Mouse (Mus musculus) midbrain, postnatal 0 days (tissue): Measurements from ENCODE around the gene Grin2c. TPM values are rescaled to one million over a fixed set of nuclear protein-coding genes. Genes with fewer than 3 reads are reported as not detected.

Experiments used
- ATAC-seq: fragments of 200-750 bp; cut with Nextera tagmentation; 2 replicates; pipeline ENCODE4 v1.8.0; 2017; ENCODE audit warnings: moderate number of reproducible peaks, mild to moderate bottlenecking, moderate TSS enrichment, moderate library complexity; ENCODE audit not compliant: low FRiP score
- DNase-seq: peaks from one replicate; pipeline ENCODE4 v3.0.0-alpha.2; 2015; ENCODE audit warnings: low spot score
- H3K27ac ChIP-seq: fragments of 300-500 bp; sonication (generic); 2 replicates; pipeline ENCODE4 v1.5.1; 2014; ENCODE audit warnings: low read depth, mild to moderate bottlenecking, low read length, mixed read lengths
- H3K27me3 ChIP-seq: fragments of 300-500 bp; sonication (generic); 2 replicates; pipeline ENCODE4 v1.6.1; 2014; ENCODE audit warnings: low read length, control low read depth, mixed read lengths; ENCODE audit not compliant: insufficient read depth
- H3K36me3 ChIP-seq: fragments of 300-500 bp; sonication (generic); 2 replicates; pipeline ENCODE4 v1.6.1; 2014; ENCODE audit warnings: low read length, control low read depth, mixed read lengths; ENCODE audit not compliant: insufficient read depth
- H3K4me1 ChIP-seq: fragments of 300-500 bp; sonication (generic); 2 replicates; pipeline ENCODE4 v1.6.1; 2014; ENCODE audit warnings: mild to moderate bottlenecking, control low read depth, antibody characterized with exemption, low read length, mixed read lengths; ENCODE audit not compliant: insufficient read depth
- H3K4me2 ChIP-seq: fragments of 300-500 bp; sonication (generic); 2 replicates; pipeline ENCODE4 v1.6.1; 2014; ENCODE audit warnings: low read depth, mild to moderate bottlenecking, low read length, mixed read lengths; ENCODE audit not compliant: poor library complexity, severe bottlenecking
- H3K4me3 ChIP-seq: fragments of 300-500 bp; sonication (generic); 2 replicates; pipeline ENCODE4 v1.5.1; 2014; ENCODE audit warnings: low read depth, mild to moderate bottlenecking, low read length, moderate library complexity
- H3K9ac ChIP-seq: fragments of 300-500 bp; sonication (generic); replicated peaks from 2 replicates; pipeline ENCODE4 v1.6.1; 2014; ENCODE audit warnings: mild to moderate bottlenecking, low read length, moderate library complexity, mixed read lengths; ENCODE audit not compliant: poor library complexity, severe bottlenecking
- H3K9me3 ChIP-seq: fragments of 300-500 bp; sonication (generic); 2 replicates; pipeline ENCODE4 v1.6.1; 2016; ENCODE audit warnings: low read length, control low read depth
- CTCF ChIP-seq: IDR thresholded peaks from 2 replicates; pipeline ENCODE4 v1.5.1; 2016; ENCODE audit warnings: antibody characterized with exemption, mild to moderate bottlenecking
- WGBS: fragments of 180-500 bp; shearing (Covaris S2); extraction: QIAGEN DNeasy Blood & Tissue Kit; methylation state at CpG from one replicate; pipeline ENCODE4 v1.1.7; 2014; 5-methylcytosine and 5-hydroxymethylcytosine counted together
- microRNA-seq: library from miRNA; unstranded; fragments of <30 nt; microRNA quantifications from one replicate; pipeline ENCODE4, GENCODE M21; 2016; ENCODE audit warnings: borderline number of aligned reads
- polyA plus RNA-seq: library from polyadenylated mRNA; unstranded; fragments of >200 nt; fragmentation: Nextera tagmentation; extraction: Ambion mirVana; gene quantifications from 2 replicates; pipeline ENCODE4 v1.2.1, GENCODE M21; 2015
- total RNA-seq: library from RNA; depleted of rRNA; stranded (reverse); fragments of >200 nt; gene quantifications from 2 replicates; pipeline ENCODE4 v1.2.3, GENCODE M21; 2014; rRNA removed

The Grin2c gene
- total and polyA plus RNA-seq, 2 experiments from 2014 or later = 0.59 to 4.1 TPM

DNA sequence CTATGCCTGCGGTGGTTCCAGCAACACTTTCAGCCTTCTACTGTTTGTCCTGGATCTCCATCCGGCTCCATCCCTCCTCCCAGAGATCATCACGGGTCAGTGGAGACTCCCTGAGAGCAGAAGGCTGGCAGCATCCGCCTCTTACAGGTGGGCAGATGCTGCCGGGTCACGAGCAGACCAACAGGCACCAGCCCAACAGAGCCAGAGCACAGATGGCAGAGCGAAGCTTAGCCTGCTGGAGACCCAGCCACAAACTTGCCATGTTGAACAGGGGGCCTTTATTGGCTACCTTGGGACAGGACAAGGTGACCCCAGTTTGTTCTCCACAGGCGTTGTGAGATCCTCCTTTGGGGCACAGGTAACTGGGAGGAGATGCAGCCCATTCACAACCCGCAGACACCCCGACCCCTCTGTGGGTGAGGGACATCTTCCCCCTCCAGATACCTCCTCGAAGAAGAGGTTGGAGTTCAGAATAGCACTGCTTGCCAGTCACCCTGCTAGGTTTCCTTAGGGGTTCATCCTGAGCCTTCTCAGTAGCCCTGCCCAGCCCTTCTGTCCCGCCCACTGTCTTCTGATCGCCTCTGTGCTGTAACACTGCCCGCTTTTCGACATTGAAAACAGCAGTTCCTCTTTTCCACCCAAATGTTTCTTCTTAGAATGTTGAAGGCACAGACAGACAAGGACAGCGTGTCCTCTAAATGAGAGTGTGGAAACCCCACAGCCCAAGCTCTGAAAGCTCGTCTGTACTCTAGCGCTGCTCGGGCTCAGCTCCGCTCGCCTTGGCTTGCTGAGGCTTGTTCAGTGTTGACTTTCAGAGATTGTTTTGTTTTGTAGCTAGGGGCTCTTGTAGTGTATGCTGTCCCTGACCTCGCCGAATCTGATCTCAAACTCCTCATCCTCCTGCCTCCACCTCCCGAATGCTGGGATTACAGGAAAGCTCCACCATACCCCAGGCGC lies 58.0 kb downstream of the Grin2c start:
- WGBS = 81% methylated on average over 25 of the region's 25 CpGs
- no peaks in the 10 kb centered on the region for H3K4me1 ChIP-seq
- no peaks in the 10 kb centered on the region for H3K27me3 ChIP-seq
- no peak overlapping the region for H3K4me2 ChIP-seq
- H3K4me3 ChIP-seq = no peak overlapping the region
- ATAC-seq (no peak), DNase-seq (peak; percentile 59)
- no peak for TF ChIP-seq CTCF
- H3K9ac ChIP-seq = 0 out of 2 replicates have a peak overlapping the region, but pooled peaks have one; percentile 13
- no peak overlapping the region for H3K27ac ChIP-seq
- peaks cover 34% of the 10 kb centered on the region for H3K36me3 ChIP-seq
- no peaks in the 10 kb centered on the region for H3K9me3 ChIP-seq

DNA sequence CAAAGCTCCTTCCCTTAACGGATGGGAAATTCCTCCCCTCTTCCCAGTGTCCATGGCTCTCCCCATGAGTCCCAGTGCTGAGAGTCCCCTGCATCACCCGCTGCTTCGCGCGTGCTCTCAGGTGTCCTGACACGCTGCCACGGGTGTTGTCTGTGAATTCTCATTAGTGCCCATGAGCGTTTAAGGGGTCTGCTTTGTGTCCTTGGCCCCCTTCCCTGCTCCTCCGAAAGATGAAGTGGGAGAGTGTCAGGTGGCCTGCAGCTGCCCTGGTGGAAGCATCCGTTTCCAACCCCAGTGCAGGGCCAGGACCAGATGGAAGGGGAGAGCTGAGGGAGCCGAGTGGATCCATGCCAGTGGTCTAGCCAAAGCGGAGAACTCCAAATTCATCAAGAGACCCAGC lies 58.9 kb downstream of the Grin2c start:
- ATAC-seq = no peak

DNA sequence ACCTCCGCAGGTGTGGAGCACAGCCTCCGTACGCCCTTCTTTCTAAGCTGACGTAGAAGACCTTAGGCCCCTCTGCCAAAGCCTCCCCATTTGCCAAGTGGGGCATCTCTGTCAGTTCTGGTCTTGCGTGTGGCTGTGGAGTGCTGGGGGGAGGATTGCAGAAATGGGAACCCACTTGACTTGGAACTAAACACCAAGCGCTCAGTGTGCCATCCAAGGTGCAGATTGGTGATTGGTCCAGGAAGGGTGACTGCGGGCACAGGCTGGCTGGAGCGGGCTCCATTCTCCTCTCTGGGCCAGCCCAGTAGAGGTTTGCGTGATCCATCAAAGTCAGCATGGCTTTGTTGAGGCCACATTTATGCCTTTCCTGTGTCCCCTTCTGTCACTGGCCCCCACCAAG lies 64.3 kb downstream of the Grin2c start:
- Histone ChIP-seq H3K27ac (no peak overlapping the region), H3K9ac (no peak overlapping the region), H3K4me2 (no peak overlapping the region), H3K4me3 (no peak overlapping the region), H3K9me3 (no peaks in the 10 kb centered on the region), H3K36me3 (peaks cover 41% of the 10 kb centered on the region), H3K4me1 (no peaks in the 10 kb centered on the region), H3K27me3 (no peaks in the 10 kb centered on the region)
- TF ChIP-seq CTCF = no peak
- 96% methylated on average over 9 of the region's 9 CpGs for WGBS
- no peak for DNase-seq
- ATAC-seq = no peak

More for the DNA sequence above, 58.9 kb downstream of the Grin2c start:
- Histone ChIP-seq H3K4me3 (no peak overlapping the region), H3K27me3 (no peaks in the 10 kb centered on the region), H3K9ac (no peak overlapping the region), H3K27ac (no peak overlapping the region), H3K36me3 (peaks cover 34% of the 10 kb centered on the region), H3K9me3 (no peaks in the 10 kb centered on the region), H3K4me1 (no peaks in the 10 kb centered on the region), H3K4me2 (no peak overlapping the region)
- peak; percentile 64 for DNase-seq
- TF ChIP-seq CTCF = no peak
- WGBS = 82% methylated on average over 12 of the region's 12 CpGs

DNA sequence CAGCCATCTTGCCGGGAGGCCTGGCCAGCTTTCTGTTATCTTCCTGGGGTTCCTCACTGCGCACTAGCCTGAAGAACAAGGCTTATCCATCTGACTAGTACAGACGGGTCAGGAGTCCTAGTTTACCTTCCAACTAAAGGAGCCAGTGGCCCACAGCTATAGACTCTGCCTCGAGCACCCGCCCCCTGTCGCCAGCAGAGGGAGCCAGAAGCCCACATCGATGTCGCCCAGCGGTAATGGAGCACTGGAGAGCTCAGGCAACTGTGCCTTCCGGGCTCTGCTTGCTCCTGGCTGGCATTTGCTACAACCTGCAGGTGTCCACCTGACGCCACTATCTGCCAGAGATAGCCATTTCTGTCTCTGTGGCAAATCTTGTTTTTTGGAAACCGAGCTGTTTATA lies 64.7 kb downstream of the Grin2c start:
- 10% methylated on average over 12 of the region's 12 CpGs for WGBS
- H3K4me3 ChIP-seq = no peak overlapping the region
- peaks cover 43% of the 10 kb centered on the region for H3K36me3 ChIP-seq
- ATAC-seq (peak; percentile 80), DNase-seq (peak; percentile 88)
- no peak overlapping the region for H3K4me2 ChIP-seq
- no peak overlapping the region for H3K9ac ChIP-seq
- no peaks in the 10 kb centered on the region for H3K9me3 ChIP-seq
- TF ChIP-seq CTCF = peak; percentile 96
- no peaks in the 10 kb centered on the region for H3K27me3 ChIP-seq
- H3K27ac ChIP-seq = no peak overlapping the region
- no peaks in the 10 kb centered on the region for H3K4me1 ChIP-seq

DNA sequence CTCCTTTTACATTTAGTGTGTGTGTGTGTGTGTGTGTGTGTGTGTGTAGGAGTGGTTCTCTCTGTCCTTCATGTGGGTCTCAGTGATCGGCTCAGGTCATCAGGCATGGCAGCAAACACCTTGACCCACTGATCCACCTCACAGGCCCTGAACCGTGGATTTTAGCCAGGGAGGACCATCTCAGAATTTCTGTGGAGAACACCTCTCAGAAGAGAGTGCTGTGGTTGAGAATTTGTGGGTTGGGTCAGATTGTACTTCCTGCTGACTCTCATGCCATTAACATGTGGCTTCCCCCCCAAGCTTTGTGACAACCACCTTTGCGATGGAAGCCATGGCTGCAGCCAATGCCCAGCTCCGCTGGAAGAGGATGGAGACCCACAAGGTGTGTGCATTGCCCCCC lies 66.5 kb downstream of the Grin2c start:
- WGBS = 96% methylated on average over 4 of the region's 4 CpGs
- DNase-seq (no peak), ATAC-seq (no peak)
- H3K4me3 ChIP-seq = no peak overlapping the region
- no peaks in the 10 kb centered on the region for H3K27me3 ChIP-seq
- peaks cover 29% of the 10 kb centered on the region for H3K36me3 ChIP-seq
- H3K4me2 ChIP-seq = no peak overlapping the region
- no peaks in the 10 kb centered on the region for H3K4me1 ChIP-seq
- TF ChIP-seq CTCF = no peak
- H3K9ac ChIP-seq = no peak overlapping the region
- no peak overlapping the region for H3K27ac ChIP-seq
- H3K9me3 ChIP-seq = no peaks in the 10 kb centered on the region

Small RNAs within 50 kb of the gene (microRNA-seq; reads per million reads assigned to microRNA genes)
- not detected for gene Gm25837

Other genes with a start within 250 kb of the Grin2c start
- gene Cd300ld4, start 240.2 kb downstream of the Grin2c start, total RNA-seq = not detected in 2 replicates
- not detected in 2 replicates for gene Cd300ld4, start 240.2 kb downstream of the Grin2c start, polyA plus RNA-seq
- gene Cd300ld5, start 229.5 kb downstream of the Grin2c start, total RNA-seq = 0.82 TPM in 1 of 2 replicates, not detected in the other
- gene Cd300ld5, start 229.5 kb downstream of the Grin2c start, polyA plus RNA-seq = not detected in 2 replicates
- 0.82 TPM in 1 of 2 replicates, not detected in the other for gene Cd300ld3, start 218.8 kb downstream of the Grin2c start, total RNA-seq
- not detected in 2 replicates for gene Cd300ld3, start 218.8 kb downstream of the Grin2c start, polyA plus RNA-seq
- gene Cd300e, start 205.1 kb downstream of the Grin2c start, total RNA-seq = 0.19 TPM in 1 of 2 replicates, not detected in the other
- gene Cd300e, start 205.1 kb downstream of the Grin2c start, polyA plus RNA-seq = 0.10 and 0.12 TPM in 2 replicates
- 0.57 and 0.93 TPM in 2 replicates for gene Rab37, start 175.8 kb downstream of the Grin2c start, total RNA-seq
- 0.67 and 0.90 TPM in 2 replicates for gene Rab37, start 175.8 kb downstream of the Grin2c start, polyA plus RNA-seq
- gene Cd300lf, start 133.3 kb downstream of the Grin2c start, total RNA-seq = 0.16 and 0.42 TPM in 2 replicates
- 0.09 and 0.10 TPM in 2 replicates for gene Cd300lf, start 133.3 kb downstream of the Grin2c start, polyA plus RNA-seq
- 53.3 and 57.3 TPM in 2 replicates for gene Slc9a3r1, start 103.9 kb downstream of the Grin2c start, total RNA-seq
- 65.4 and 72.9 TPM in 2 replicates for gene Slc9a3r1, start 103.9 kb downstream of the Grin2c start, polyA plus RNA-seq
- 7.8 and 8.5 TPM in 2 replicates for gene Tmem104, start 79.8 kb downstream of the Grin2c start, total RNA-seq
- gene Tmem104, start 79.8 kb downstream of the Grin2c start, polyA plus RNA-seq = 12.2 and 12.9 TPM in 2 replicates
- 13.0 and 19.3 TPM in 2 replicates for gene Nat9, start 79.4 kb downstream of the Grin2c start, total RNA-seq
- 17.5 and 20.1 TPM in 2 replicates for gene Nat9, start 79.4 kb downstream of the Grin2c start, polyA plus RNA-seq
- gene Fdxr, start 9.8 kb upstream of the Grin2c start, total RNA-seq = 17.7 and 18.8 TPM in 2 replicates
- 14.8 and 16.7 TPM in 2 replicates for gene Fdxr, start 9.8 kb upstream of the Grin2c start, polyA plus RNA-seq
- 10.2 and 10.6 TPM in 2 replicates for gene Fads6, start 30.4 kb upstream of the Grin2c start, total RNA-seq
- gene Fads6, start 30.4 kb upstream of the Grin2c start, polyA plus RNA-seq = 1.4 and 1.6 TPM in 2 replicates
- gene Otop2, start 39.9 kb upstream of the Grin2c start, total RNA-seq = 0.05 and 1.5 TPM in 2 replicates
- gene Otop2, start 39.9 kb upstream of the Grin2c start, polyA plus RNA-seq = 0.15 and 0.22 TPM in 2 replicates
- 0.14 TPM in 1 of 2 replicates, not detected in the other for gene Ush1g, start 54.8 kb upstream of the Grin2c start, total RNA-seq
- 0.21 and 0.32 TPM in 2 replicates for gene Ush1g, start 54.8 kb upstream of the Grin2c start, polyA plus RNA-seq
- 2.1 and 3.7 TPM in 2 replicates for gene Otop3, start 67.5 kb upstream of the Grin2c start, total RNA-seq
- 1.8 and 2.1 TPM in 2 replicates for gene Otop3, start 67.5 kb upstream of the Grin2c start, polyA plus RNA-seq
- gene Hid1, start 100.5 kb upstream of the Grin2c start, total RNA-seq = 96.0 and 106 TPM in 2 replicates
- gene Hid1, start 100.5 kb upstream of the Grin2c start, polyA plus RNA-seq = 65.6 TPM in 2 replicates
- 66.0 and 68.8 TPM in 2 replicates for gene Cdr2l, start 114.7 kb upstream of the Grin2c start, total RNA-seq
- 16.0 and 17.2 TPM in 2 replicates for gene Cdr2l, start 114.7 kb upstream of the Grin2c start, polyA plus RNA-seq
- gene Mrpl58, start 136.5 kb upstream of the Grin2c start, total RNA-seq = 69.2 and 78.1 TPM in 2 replicates
- gene Mrpl58, start 136.5 kb upstream of the Grin2c start, polyA plus RNA-seq = 187 and 201 TPM in 2 replicates
- 319 and 329 TPM in 2 replicates for gene Atp5h, start 152.7 kb upstream of the Grin2c start, total RNA-seq
- gene Atp5h, start 152.7 kb upstream of the Grin2c start, polyA plus RNA-seq = 934 and 951 TPM in 2 replicates
- 22.1 and 27.4 TPM in 2 replicates for gene Kctd2, start 152.9 kb upstream of the Grin2c start, total RNA-seq
- 27.7 and 29.4 TPM in 2 replicates for gene Kctd2, start 152.9 kb upstream of the Grin2c start, polyA plus RNA-seq
- 0.44 TPM in 1 of 2 replicates, not detected in the other for gene Trim80, start 173.3 kb upstream of the Grin2c start, total RNA-seq
- not detected in 2 replicates for gene Trim80, start 173.3 kb upstream of the Grin2c start, polyA plus RNA-seq
- gene Slc16a5, start 195.2 kb upstream of the Grin2c start, total RNA-seq = not detected in 2 replicates
- 0.21 and 0.23 TPM in 2 replicates for gene Slc16a5, start 195.2 kb upstream of the Grin2c start, polyA plus RNA-seq
- 9.0 and 14.0 TPM in 2 replicates for gene Armc7, start 208.4 kb upstream of the Grin2c start, total RNA-seq
- gene Armc7, start 208.4 kb upstream of the Grin2c start, polyA plus RNA-seq = 12.9 and 13.4 TPM in 2 replicates
- gene Nt5c, start 224.6 kb upstream of the Grin2c start, total RNA-seq = 85.3 and 91.1 TPM in 2 replicates
- 131 and 133 TPM in 2 replicates for gene Nt5c, start 224.6 kb upstream of the Grin2c start, polyA plus RNA-seq
- gene Jpt1, start 247.1 kb upstream of the Grin2c start, total RNA-seq = 744 and 761 TPM in 2 replicates
- gene Jpt1, start 247.1 kb upstream of the Grin2c start, polyA plus RNA-seq = 1,252 and 1,259 TPM in 2 replicates